Mouse (Mus musculus) megakaryocyte, embryonic 14.5 days (primary cell): ENCODE data around the gene Rere.

Source experiments
- FLI1 ChIP-seq: IDR thresholded peaks from 2 replicates; pipeline ENCODE4 v1.6.1; 2012; ENCODE audit warnings: low read length, inconsistent platforms, mixed read lengths
- GATA1 ChIP-seq: IDR thresholded peaks from 3 replicates; pipeline ENCODE4 v1.6.1; 2012; ENCODE audit warnings: mixed read lengths, low read length, inconsistent platforms, borderline replicate concordance

DNA sequence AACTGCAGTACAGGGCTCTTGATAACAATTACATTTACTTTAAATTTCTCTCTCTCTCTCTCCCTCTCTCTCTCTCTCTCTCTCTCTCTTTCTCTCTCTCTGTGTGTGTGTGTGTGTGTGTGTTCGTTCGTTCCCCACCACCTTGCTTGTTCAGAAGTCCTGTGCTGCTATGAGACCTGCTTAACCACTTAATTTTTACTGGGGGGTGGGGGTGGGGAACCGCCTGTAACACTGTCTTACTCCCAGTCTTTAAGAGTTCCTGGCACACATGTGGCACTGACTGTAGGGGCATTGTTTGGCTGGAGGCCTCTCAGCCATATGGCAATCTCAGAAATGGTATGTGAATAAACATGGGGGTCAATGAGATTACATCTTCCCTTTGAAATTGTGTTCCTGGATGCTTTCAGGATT, 91.2 kb downstream of the Rere start:
- TF ChIP-seq FLI1: no peak
- no peak for TF ChIP-seq GATA1
